Mouse (Mus musculus): ENCODE data around the gene Pnpla2. TPM values are rescaled to one million over a fixed set of nuclear protein-coding genes. Genes with fewer than 3 reads are reported as not detected.

Pnpla2 gene
- polyA plus RNA-seq, 1 experiment, result 436 TPM

- H3K4me3 ChIP-seq (ENCODE audit: control insufficient read depth, low read depth, low read length), result no peak overlapping the region
- no peak for TF ChIP-seq POLR2A (IDR thresholded peaks at IDR 0.05; ENCODE audit: control insufficient read depth, low read depth, low read length)
- H3K4me1 ChIP-seq (ENCODE audit: control insufficient read depth, insufficient read depth, low read length), result no peaks in the 10 kb centered on the region
- H3K36me3 ChIP-seq (ENCODE audit: control insufficient read depth, insufficient read depth, low read length), result no peaks in the 10 kb centered on the region
- H3K27me3 ChIP-seq (ENCODE audit: control insufficient read depth, insufficient read depth, low read length), result no peaks in the 10 kb centered on the region
- H3K27ac ChIP-seq (ENCODE audit: control insufficient read depth, insufficient read depth, low read depth, low read length), result no peak overlapping the region
These were observed 47.0 kb downstream of the Pnpla2 start for GRCm38 (mm10) chr7:141501820-141502555.

- Histone ChIP-seq H3K27ac (ENCODE audit: control insufficient read depth, insufficient read depth, low read depth, low read length) (no peak overlapping the region), H3K27me3 (ENCODE audit: control insufficient read depth, insufficient read depth, low read length) (no peaks in the 10 kb centered on the region), H3K4me3 (ENCODE audit: control insufficient read depth, low read depth, low read length) (no peak overlapping the region), H3K4me1 (ENCODE audit: control insufficient read depth, insufficient read depth, low read length) (no peaks in the 10 kb centered on the region), H3K36me3 (ENCODE audit: control insufficient read depth, insufficient read depth, low read length) (no peaks in the 10 kb centered on the region)
- TF ChIP-seq POLR2A (IDR thresholded peaks at IDR 0.05; ENCODE audit: control insufficient read depth, low read depth, low read length) (no peak), CTCF (IDR thresholded peaks at IDR 0.05; ENCODE audit: control insufficient read depth, insufficient read depth, insufficient replicate concordance, low read depth, low read length) (no peak)
These were observed 47.5 kb downstream of the Pnpla2 start for GRCm38 (mm10) chr7:141502556-141502905.

- no peak for TF ChIP-seq POLR2A (IDR thresholded peaks at IDR 0.05; ENCODE audit: control insufficient read depth, low read depth, low read length)
- no peak for TF ChIP-seq CTCF (IDR thresholded peaks at IDR 0.05; ENCODE audit: control insufficient read depth, insufficient read depth, insufficient replicate concordance, low read depth, low read length)
- no peaks in the 10 kb centered on the region for H3K36me3 ChIP-seq (ENCODE audit: control insufficient read depth, insufficient read depth, low read length)
- no peaks in the 10 kb centered on the region for H3K27me3 ChIP-seq (ENCODE audit: control insufficient read depth, insufficient read depth, low read length)
- no peak overlapping the region for H3K4me3 ChIP-seq (ENCODE audit: control insufficient read depth, low read depth, low read length)
- H3K4me1 ChIP-seq (ENCODE audit: control insufficient read depth, insufficient read depth, low read length), result no peaks in the 10 kb centered on the region
- peak overlapping the region; percentile 63; the same call in 1 of the 2 replicates for H3K27ac ChIP-seq (ENCODE audit: control insufficient read depth, insufficient read depth, low read depth, low read length)
These were observed 51.3 kb downstream of the Pnpla2 start for GRCm38 (mm10) chr7:141506278-141506677.

GRCm38 (mm10) chr7:141508160-141508559 lies 53.2 kb downstream of the Pnpla2 start:
- Histone ChIP-seq H3K4me1 (ENCODE audit: control insufficient read depth, insufficient read depth, low read length) (no peaks in the 10 kb centered on the region), H3K36me3 (ENCODE audit: control insufficient read depth, insufficient read depth, low read length) (no peaks in the 10 kb centered on the region), H3K4me3 (ENCODE audit: control insufficient read depth, low read depth, low read length) (no peak overlapping the region), H3K27ac (ENCODE audit: control insufficient read depth, insufficient read depth, low read depth, low read length) (no peak overlapping the region), H3K27me3 (ENCODE audit: control insufficient read depth, insufficient read depth, low read length) (no peaks in the 10 kb centered on the region)
- no peak for TF ChIP-seq CTCF (IDR thresholded peaks at IDR 0.05; ENCODE audit: control insufficient read depth, insufficient read depth, insufficient replicate concordance, low read depth, low read length)
- no peak for TF ChIP-seq POLR2A (IDR thresholded peaks at IDR 0.05; ENCODE audit: control insufficient read depth, low read depth, low read length)

GRCm38 (mm10) chr7:141510196-141510595 lies 55.2 kb downstream of the Pnpla2 start:
- TF ChIP-seq CTCF (IDR thresholded peaks at IDR 0.05; ENCODE audit: control insufficient read depth, insufficient read depth, insufficient replicate concordance, low read depth, low read length) (no peak), POLR2A (IDR thresholded peaks at IDR 0.05; ENCODE audit: control insufficient read depth, low read depth, low read length) (no peak)
- Histone ChIP-seq H3K4me3 (ENCODE audit: control insufficient read depth, low read depth, low read length) (no peak overlapping the region), H3K27me3 (ENCODE audit: control insufficient read depth, insufficient read depth, low read length) (no peaks in the 10 kb centered on the region), H3K27ac (ENCODE audit: control insufficient read depth, insufficient read depth, low read depth, low read length) (no peak overlapping the region), H3K4me1 (ENCODE audit: control insufficient read depth, insufficient read depth, low read length) (no peaks in the 10 kb centered on the region), H3K36me3 (ENCODE audit: control insufficient read depth, insufficient read depth, low read length) (no peaks in the 10 kb centered on the region; the same call in 1 of the 2 replicates)

Other genes with a start within 250 kb of the Pnpla2 start
- 216 and 222 TPM in 2 replicates for gene Lmntd2, start 241.1 kb upstream of the Pnpla2 start, polyA plus RNA-seq (2012; rRNA removed)
- 33.5 and 41.7 TPM in 2 replicates for gene Rassf7, start 239.3 kb upstream of the Pnpla2 start, polyA plus RNA-seq (2012; rRNA removed)
- gene Phrf1, start 226.4 kb upstream of the Pnpla2 start, polyA plus RNA-seq (2012; rRNA removed), result 17.6 and 19.0 TPM in 2 replicates
- 2.3 and 2.4 TPM in 2 replicates for gene Irf7, start 188.7 kb upstream of the Pnpla2 start, polyA plus RNA-seq (2012; rRNA removed)
- 0.76 and 0.91 TPM in 2 replicates for gene Cdhr5, start 178.4 kb upstream of the Pnpla2 start, polyA plus RNA-seq (2012; rRNA removed)
- gene Sct, start 176.1 kb upstream of the Pnpla2 start, polyA plus RNA-seq (2012; rRNA removed), result 6.4 and 8.6 TPM in 2 replicates
- 11.5 and 13.0 TPM in 2 replicates for gene Drd4, start 163.2 kb upstream of the Pnpla2 start, polyA plus RNA-seq (2012; rRNA removed)
- 8.3 and 9.1 TPM in 2 replicates for gene Deaf1, start 127.5 kb upstream of the Pnpla2 start, polyA plus RNA-seq (2012; rRNA removed)
- 42.3 and 44.2 TPM in 2 replicates for gene Tmem80, start 127.5 kb upstream of the Pnpla2 start, polyA plus RNA-seq (2012; rRNA removed)
- gene Eps8l2, start 116.3 kb upstream of the Pnpla2 start, polyA plus RNA-seq (2012; rRNA removed), result 4.7 and 5.3 TPM in 2 replicates
- gene Taldo1, start 63.0 kb upstream of the Pnpla2 start, polyA plus RNA-seq (2012; rRNA removed), result 26.0 and 30.2 TPM in 2 replicates
- gene Gatd1, start 41.1 kb upstream of the Pnpla2 start, polyA plus RNA-seq (2012; rRNA removed), result 23.3 and 24.4 TPM in 2 replicates
- 0.48 and 0.63 TPM in 2 replicates for gene Cend1, start 25.7 kb upstream of the Pnpla2 start, polyA plus RNA-seq (2012; rRNA removed)
- gene Slc25a22, start 17.3 kb upstream of the Pnpla2 start, polyA plus RNA-seq (2012; rRNA removed), result 7.2 and 10.9 TPM in 2 replicates
- gene Pidd1, start 11.2 kb upstream of the Pnpla2 start, polyA plus RNA-seq (2012; rRNA removed), result 5.5 and 5.6 TPM in 2 replicates
- 226 and 309 TPM in 2 replicates for gene Rplp2, start 7.8 kb upstream of the Pnpla2 start, polyA plus RNA-seq (2012; rRNA removed)
- 2.1 and 2.4 TPM in 2 replicates for gene Cracr2b, start 5.9 kb downstream of the Pnpla2 start, polyA plus RNA-seq (2012; rRNA removed)
- gene Cd151, start 12.2 kb downstream of the Pnpla2 start, polyA plus RNA-seq (2012; rRNA removed), result 102 and 104 TPM in 2 replicates
- 20.8 and 21.1 TPM in 2 replicates for gene Polr2l, start 19.9 kb downstream of the Pnpla2 start, polyA plus RNA-seq (2012; rRNA removed)
- gene Tspan4, start 20.0 kb downstream of the Pnpla2 start, polyA plus RNA-seq (2012; rRNA removed), result 14.6 and 15.5 TPM in 2 replicates
- 81.0 and 89.4 TPM in 2 replicates for gene Chid1, start 84.7 kb downstream of the Pnpla2 start, polyA plus RNA-seq (2012; rRNA removed)
- 25.4 and 26.8 TPM in 2 replicates for gene Ap2a2, start 107.0 kb downstream of the Pnpla2 start, polyA plus RNA-seq (2012; rRNA removed)
- gene Muc6, start 200.1 kb downstream of the Pnpla2 start, polyA plus RNA-seq (2012; rRNA removed), result 1.6 and 1.8 TPM in 2 replicates
- 1.3 and 1.8 TPM in 2 replicates for gene Muc2, start 235.1 kb downstream of the Pnpla2 start, polyA plus RNA-seq (2012; rRNA removed)